Mouse (Mus musculus): Measurements from ENCODE around the gene Creb5. TPM values are rescaled to one million over a fixed set of nuclear protein-coding genes. Genes with fewer than 3 reads are reported as not detected.

Creb5 gene
- polyA plus RNA-seq (2014; fragmentation: Nextera tagmentation; extraction: Ambion mirVana), result 1.9 and 2.8 TPM in 2 replicates

DNA sequence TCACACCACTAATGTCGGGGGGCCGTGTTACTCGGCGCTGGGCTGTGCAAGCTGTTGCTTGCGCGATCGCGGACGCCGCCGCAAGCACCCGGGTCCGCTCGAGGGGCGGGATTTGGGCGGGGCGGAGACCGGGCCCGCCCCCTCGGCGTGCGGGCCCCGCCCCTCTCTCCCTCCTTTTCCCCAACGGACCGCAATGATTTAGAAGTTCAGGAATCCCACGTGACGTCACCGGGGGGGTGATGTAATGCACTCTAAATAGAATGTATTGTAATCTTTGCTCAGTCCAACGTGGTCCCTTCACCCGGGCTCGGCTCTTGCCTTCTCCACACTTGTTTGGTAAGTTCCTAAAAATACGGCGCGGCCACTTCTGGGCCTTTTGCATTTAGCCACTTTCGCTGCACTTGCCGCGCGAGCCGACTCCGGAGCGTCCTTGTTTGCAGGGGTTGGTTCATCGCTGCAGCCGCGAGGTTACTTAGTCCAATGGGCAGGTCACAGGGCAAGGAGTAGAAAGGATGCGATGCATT lies at the start of gene Creb5:
Gene Creb5 (plus strand): TSS at position 233 of the 524 bp plus-strand sequence.
- Histone ChIP-seq H3K9me3 (ENCODE audit: control insufficient read depth, low read length) (no peaks in the 10 kb centered on the region), H3K4me3 (replicated peaks; ENCODE audit: low read depth, low read length) (peak within 1 kb of the TSS; percentile 45), H3K9ac (replicated peaks; ENCODE audit: low read length) (peak within 1 kb of the TSS; percentile 39; the same call in 1 of the 2 replicates), H3K4me1 (ENCODE audit: control insufficient read depth, insufficient read depth, low read length) (peaks cover 18% of the 10 kb centered on the region), H3K27me3 (ENCODE audit: control insufficient read depth, insufficient read depth, low read length) (peaks cover 73% of the 10 kb centered on the region), H3K4me2 (ENCODE audit: low read length) (peak within 1 kb of the TSS; percentile 97), H3K36me3 (ENCODE audit: control insufficient read depth, insufficient read depth, low read length) (no peaks in the 10 kb centered on the region), H3K27ac (replicated peaks; ENCODE audit: low read depth, low read length) (no peak within 1 kb of the TSS)
- WGBS, result under 1% methylated on average over 45 of the region's 45 CpGs
- ATAC-seq (ENCODE audit: low FRiP score, low TSS enrichment) (peak; percentile 66), DNase-seq (peak; percentile 83)

DNA sequence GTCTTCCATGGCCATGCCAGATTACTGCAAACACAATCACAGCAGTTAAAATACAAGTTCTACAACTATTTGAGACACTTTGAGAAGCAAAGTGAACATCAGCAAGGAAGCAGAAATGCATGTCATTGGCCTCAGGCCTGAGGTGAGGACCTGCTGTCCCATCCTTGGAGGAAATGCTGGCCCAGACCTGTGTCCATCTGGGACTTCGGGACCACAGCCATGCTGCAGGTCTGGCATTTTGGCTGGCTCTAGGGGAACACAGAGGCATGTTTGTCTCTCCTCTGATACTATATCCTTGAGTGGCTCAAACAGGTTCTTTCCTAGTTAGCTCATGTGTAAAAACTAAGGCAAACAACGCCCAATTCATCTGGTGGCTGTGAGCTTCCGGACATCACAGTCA lies 27.2 kb upstream of the Creb5 start:
- Histone ChIP-seq H3K36me3 (ENCODE audit: control insufficient read depth, insufficient read depth, low read length) (no peaks in the 10 kb centered on the region), H3K9me3 (ENCODE audit: control insufficient read depth, low read length) (no peaks in the 10 kb centered on the region), H3K9ac (replicated peaks; ENCODE audit: low read length) (no peak overlapping the region), H3K4me1 (ENCODE audit: control insufficient read depth, insufficient read depth, low read length) (no peaks in the 10 kb centered on the region), H3K27ac (replicated peaks; ENCODE audit: low read depth, low read length) (no peak overlapping the region), H3K27me3 (ENCODE audit: control insufficient read depth, insufficient read depth, low read length) (no peaks in the 10 kb centered on the region), H3K4me3 (replicated peaks; ENCODE audit: low read depth, low read length) (no peak overlapping the region), H3K4me2 (ENCODE audit: low read length) (no peak overlapping the region)
- 91% methylated on average over 3 of the region's 3 CpGs for WGBS
- ATAC-seq (ENCODE audit: low FRiP score, low TSS enrichment) (no peak), DNase-seq (no peak)

DNA sequence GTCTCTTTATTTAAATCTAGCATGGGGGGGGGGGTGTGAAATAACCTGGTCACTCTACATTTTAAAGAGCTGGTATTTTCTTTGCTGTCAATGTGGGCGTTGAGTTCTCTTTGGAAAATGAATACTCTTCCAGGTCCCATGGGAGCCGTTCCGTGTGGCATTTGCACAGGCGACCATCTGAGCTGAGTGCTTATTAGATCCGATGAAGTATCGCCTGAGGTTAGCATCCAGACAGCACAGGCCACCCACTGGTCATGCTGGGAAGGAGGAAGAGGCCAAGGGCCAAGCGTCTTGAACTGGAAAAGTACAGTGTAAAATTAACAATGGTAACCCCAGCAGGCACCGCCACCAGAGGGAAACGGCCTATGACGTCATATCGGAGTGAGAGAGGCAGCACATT lies 24.7 kb upstream of the Creb5 start:
- no peak for ATAC-seq (ENCODE audit: low FRiP score, low TSS enrichment)
- Histone ChIP-seq H3K9ac (replicated peaks; ENCODE audit: low read length) (no peak overlapping the region), H3K9me3 (ENCODE audit: control insufficient read depth, low read length) (no peaks in the 10 kb centered on the region), H3K4me3 (replicated peaks; ENCODE audit: low read depth, low read length) (no peak overlapping the region), H3K36me3 (ENCODE audit: control insufficient read depth, insufficient read depth, low read length) (no peaks in the 10 kb centered on the region), H3K27ac (replicated peaks; ENCODE audit: low read depth, low read length) (no peak overlapping the region), H3K4me2 (ENCODE audit: low read length) (no peak overlapping the region), H3K4me1 (ENCODE audit: control insufficient read depth, insufficient read depth, low read length) (no peaks in the 10 kb centered on the region), H3K27me3 (ENCODE audit: control insufficient read depth, insufficient read depth, low read length) (no peaks in the 10 kb centered on the region)
- WGBS, result 62% methylated on average over 11 of the region's 11 CpGs
- DNase-seq, result peak; percentile 31

DNA sequence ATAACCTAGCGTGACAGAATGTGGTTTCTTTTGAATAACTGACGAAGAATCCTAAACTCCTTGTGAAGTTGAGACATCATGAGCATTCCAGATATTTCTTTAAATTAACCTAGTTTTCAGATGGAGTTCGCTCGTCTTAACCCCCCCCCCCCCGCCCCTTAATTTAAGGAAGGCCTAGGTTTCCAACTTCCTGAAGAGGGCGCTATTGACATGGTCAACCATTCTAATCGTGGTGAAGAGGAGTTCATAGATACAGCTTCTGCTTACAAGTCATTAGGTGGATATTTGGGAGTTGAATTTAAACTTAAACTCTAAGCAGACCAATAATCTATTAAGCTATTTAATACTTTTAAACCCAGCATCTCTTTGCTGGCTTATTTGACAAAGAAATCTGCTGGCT lies 20.0 kb upstream of the Creb5 start:
- DNase-seq (peak; percentile 64), ATAC-seq (ENCODE audit: low FRiP score, low TSS enrichment) (no peak)
- no peak overlapping the region for H3K27ac ChIP-seq (replicated peaks; ENCODE audit: low read depth, low read length)
- no peak overlapping the region for H3K4me3 ChIP-seq (replicated peaks; ENCODE audit: low read depth, low read length)
- H3K4me1 ChIP-seq (ENCODE audit: control insufficient read depth, insufficient read depth, low read length), result 0 out of 2 replicates have a peak, but pooled peaks cover 8% of the 10 kb centered on the region
- H3K36me3 ChIP-seq (ENCODE audit: control insufficient read depth, insufficient read depth, low read length), result no peaks in the 10 kb centered on the region
- 32% methylated on average over 7 of the region's 7 CpGs for WGBS
- no peak overlapping the region for H3K4me2 ChIP-seq (ENCODE audit: low read length)
- no peak overlapping the region for H3K9ac ChIP-seq (replicated peaks; ENCODE audit: low read length)
- no peaks in the 10 kb centered on the region for H3K9me3 ChIP-seq (ENCODE audit: control insufficient read depth, low read length)
- no peaks in the 10 kb centered on the region for H3K27me3 ChIP-seq (ENCODE audit: control insufficient read depth, insufficient read depth, low read length)

DNA sequence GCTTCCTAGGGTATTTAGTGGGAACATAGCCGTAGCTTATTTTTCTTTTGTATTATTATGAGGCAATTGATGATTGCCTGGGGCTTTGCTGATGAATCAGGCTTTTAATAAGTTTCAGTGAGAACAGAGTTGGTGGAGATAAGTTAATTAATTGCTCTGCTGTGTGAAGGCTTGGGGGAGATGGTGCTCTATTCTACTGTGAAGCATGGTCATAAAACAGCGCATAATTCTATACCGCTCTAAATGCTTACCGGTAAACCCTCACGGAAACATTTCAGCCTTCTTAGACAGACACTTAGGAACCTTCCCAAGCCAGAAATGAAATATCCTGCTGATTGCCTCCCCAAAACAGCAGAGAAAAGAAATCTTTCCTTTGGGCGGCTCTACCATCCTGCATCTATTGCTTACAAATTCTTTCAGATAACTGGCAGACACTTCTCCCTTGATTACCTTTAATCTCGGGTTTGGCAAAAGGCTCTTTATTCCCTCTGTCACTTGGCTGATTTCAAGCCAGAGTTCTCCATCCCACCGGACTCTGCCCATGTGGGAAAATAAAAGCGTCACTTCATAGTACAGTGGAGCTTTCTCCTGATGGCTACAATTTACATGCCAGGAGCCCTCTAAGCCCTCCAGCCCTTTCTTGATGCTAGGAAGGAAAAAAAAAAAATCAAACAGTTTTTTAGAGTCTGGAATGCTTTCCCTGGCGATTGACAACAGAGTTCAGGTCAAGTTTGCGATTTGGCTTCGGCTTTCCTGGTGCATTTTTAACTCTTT lies 19.2 kb upstream of the Creb5 start:
- Histone ChIP-seq H3K4me2 (ENCODE audit: low read length) (peak overlapping the region; percentile 29; the same call in 1 of the 2 replicates), H3K9ac (replicated peaks; ENCODE audit: low read length) (no peak overlapping the region), H3K27me3 (ENCODE audit: control insufficient read depth, insufficient read depth, low read length) (no peaks in the 10 kb centered on the region), H3K4me1 (ENCODE audit: control insufficient read depth, insufficient read depth, low read length) (0 out of 2 replicates have a peak, but pooled peaks cover 8% of the 10 kb centered on the region), H3K9me3 (ENCODE audit: control insufficient read depth, low read length) (no peaks in the 10 kb centered on the region), H3K27ac (replicated peaks; ENCODE audit: low read depth, low read length) (no peak overlapping the region), H3K36me3 (ENCODE audit: control insufficient read depth, insufficient read depth, low read length) (no peaks in the 10 kb centered on the region), H3K4me3 (replicated peaks; ENCODE audit: low read depth, low read length) (no peak overlapping the region)
- DNase-seq (peak; percentile 36), ATAC-seq (ENCODE audit: low FRiP score, low TSS enrichment) (no peak)
- 28% methylated on average over 12 of the region's 12 CpGs for WGBS

DNA sequence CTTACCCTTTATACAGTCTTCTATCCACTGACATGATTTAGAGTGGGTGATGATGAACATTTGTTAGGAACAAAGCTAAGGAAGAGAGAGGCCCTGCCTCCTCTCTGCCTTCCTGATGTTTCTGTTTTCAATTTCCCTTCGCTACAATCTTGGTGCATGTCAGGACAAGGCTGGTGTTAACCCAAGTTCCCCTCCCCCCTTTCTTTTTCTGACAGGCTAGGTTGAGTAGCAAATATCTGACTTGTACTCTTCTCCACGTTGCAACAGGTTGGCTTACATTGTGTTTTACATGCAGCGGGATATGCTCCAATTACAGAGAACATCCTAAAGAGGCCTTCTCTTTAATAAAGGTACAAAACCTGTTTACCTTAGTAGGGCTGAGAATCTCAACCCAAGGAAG lies 15.9 kb upstream of the Creb5 start:
- H3K4me1 ChIP-seq (ENCODE audit: control insufficient read depth, insufficient read depth, low read length), result 0 out of 2 replicates have a peak, but pooled peaks cover 8% of the 10 kb centered on the region

DNA sequence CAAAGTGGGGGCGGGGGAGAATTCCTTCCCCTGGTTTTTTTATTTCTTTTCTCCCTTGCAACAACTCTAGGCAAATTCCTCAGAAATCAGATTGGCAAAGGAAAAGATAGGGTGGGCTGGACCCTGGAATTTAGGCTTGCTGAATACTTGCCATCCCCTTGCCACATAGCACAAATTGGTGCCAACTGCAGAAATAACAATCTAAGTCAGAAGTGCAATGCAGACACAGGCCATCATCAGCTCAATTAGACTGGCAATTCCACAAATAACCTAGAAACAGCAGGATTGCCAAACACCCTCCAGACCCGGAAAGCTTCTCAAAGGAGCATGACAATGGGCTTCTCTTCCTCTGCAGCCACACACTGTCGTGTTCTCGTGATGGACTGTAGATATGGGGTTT lies 15.4 kb upstream of the Creb5 start:
- ATAC-seq (ENCODE audit: low FRiP score, low TSS enrichment) (no peak), DNase-seq (no peak)
- Histone ChIP-seq H3K27ac (replicated peaks; ENCODE audit: low read depth, low read length) (no peak overlapping the region), H3K4me1 (ENCODE audit: control insufficient read depth, insufficient read depth, low read length) (0 out of 2 replicates have a peak, but pooled peaks cover 8% of the 10 kb centered on the region), H3K27me3 (ENCODE audit: control insufficient read depth, insufficient read depth, low read length) (no peaks in the 10 kb centered on the region), H3K9me3 (ENCODE audit: control insufficient read depth, low read length) (no peaks in the 10 kb centered on the region), H3K4me2 (ENCODE audit: low read length) (no peak overlapping the region), H3K4me3 (replicated peaks; ENCODE audit: low read depth, low read length) (no peak overlapping the region), H3K9ac (replicated peaks; ENCODE audit: low read length) (no peak overlapping the region), H3K36me3 (ENCODE audit: control insufficient read depth, insufficient read depth, low read length) (no peaks in the 10 kb centered on the region)
- WGBS, result 60% methylated on average over 4 of the region's 4 CpGs

More for the DNA sequence above, 15.9 kb upstream of the Creb5 start:
- H3K36me3 ChIP-seq (ENCODE audit: control insufficient read depth, insufficient read depth, low read length), result no peaks in the 10 kb centered on the region
- 66% methylated on average over 3 of the region's 3 CpGs for WGBS
- no peaks in the 10 kb centered on the region for H3K9me3 ChIP-seq (ENCODE audit: control insufficient read depth, low read length)
- no peak overlapping the region for H3K4me2 ChIP-seq (ENCODE audit: low read length)
- H3K9ac ChIP-seq (replicated peaks; ENCODE audit: low read length), result no peak overlapping the region
- DNase-seq (no peak), ATAC-seq (ENCODE audit: low FRiP score, low TSS enrichment) (no peak)
- H3K27me3 ChIP-seq (ENCODE audit: control insufficient read depth, insufficient read depth, low read length), result no peaks in the 10 kb centered on the region
- H3K27ac ChIP-seq (replicated peaks; ENCODE audit: low read depth, low read length), result no peak overlapping the region
- H3K4me3 ChIP-seq (replicated peaks; ENCODE audit: low read depth, low read length), result no peak overlapping the region

DNA sequence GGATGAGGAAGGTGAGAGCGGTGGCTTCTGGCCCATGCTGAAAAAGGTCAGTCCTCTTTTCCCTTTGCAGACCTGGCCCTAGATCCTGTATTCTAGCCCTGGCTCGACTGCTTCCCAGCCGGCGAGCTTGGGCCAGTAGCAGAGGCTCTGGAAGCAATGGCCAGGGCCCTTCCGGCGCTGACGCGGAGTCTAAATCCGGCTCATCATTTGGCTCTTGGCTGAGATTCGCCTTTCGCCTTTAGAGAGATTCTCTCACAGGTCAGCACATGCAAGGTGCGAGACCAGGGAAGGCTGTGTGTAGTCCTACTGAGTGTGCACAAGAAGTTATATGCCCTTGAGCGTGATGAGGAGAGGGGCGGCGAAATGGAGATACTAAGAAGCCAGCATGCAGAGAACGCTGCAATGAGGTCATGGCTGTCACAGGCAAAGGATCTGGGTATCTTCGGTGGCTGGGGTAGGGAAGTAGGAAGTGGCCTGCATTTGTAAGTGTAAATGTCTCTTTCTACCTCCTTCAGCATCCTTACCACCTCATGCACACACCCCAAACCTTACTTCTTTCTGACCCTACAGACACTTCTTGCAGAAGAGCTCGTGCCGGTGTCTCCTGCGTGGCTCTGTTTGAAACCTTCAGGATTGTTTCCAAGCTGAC lies 557 bp upstream of the Creb5 start:
- H3K27ac ChIP-seq (replicated peaks; ENCODE audit: low read depth, low read length), result no peak overlapping the region
- peak overlapping the region; percentile 97 for H3K4me2 ChIP-seq (ENCODE audit: low read length)
- H3K36me3 ChIP-seq (ENCODE audit: control insufficient read depth, insufficient read depth, low read length), result no peaks in the 10 kb centered on the region
- peaks cover 18% of the 10 kb centered on the region for H3K4me1 ChIP-seq (ENCODE audit: control insufficient read depth, insufficient read depth, low read length)
- under 1% methylated on average over 20 of the region's 20 CpGs for WGBS
- H3K9me3 ChIP-seq (ENCODE audit: control insufficient read depth, low read length), result no peaks in the 10 kb centered on the region
- DNase-seq (peak; percentile 55), ATAC-seq (ENCODE audit: low FRiP score, low TSS enrichment) (0 out of 2 replicates have a peak, but pooled peaks have one; percentile 6)
- no peak overlapping the region; the same call in 1 of the 2 replicates for H3K9ac ChIP-seq (replicated peaks; ENCODE audit: low read length)
- H3K27me3 ChIP-seq (ENCODE audit: control insufficient read depth, insufficient read depth, low read length), result peaks cover 67% of the 10 kb centered on the region
- H3K4me3 ChIP-seq (replicated peaks; ENCODE audit: low read depth, low read length), result peak overlapping the region; percentile 45
